Comparison of ENCODE assay signal across 9 mouse cellular contexts in genomic region chrX:106485101-106485651, GRCm38 (mm10). TPM values are rescaled to one million over a fixed set of nuclear protein-coding genes. Genes with fewer than 3 reads are reported as not detected.
DNase-seq lines count a peak whose midpoint lies in the region; ATAC-seq and TF ChIP-seq lines count a peak whose summit lies in the region.
"Had no signal": no experiment of that assay in that cellular context is flagged by ENCODE, and none has a peak within 500 bp of the region (broad histone marks: within the 10 kb centered on the region; RNA-seq: fewer than 3 reads in every experiment).

TSS of gene Fndc3c1 (minus strand) at chrX:106485401.

- no peak within 1 kb of the TSS for H3K27ac ChIP-seq in heart, embryonic 13.5 days (replicated peaks)
- peak within 1 kb of the TSS; percentile 14; the same call in 1 of the 2 replicates for H3K27ac ChIP-seq in limb, embryonic 11.5 days (replicated peaks; ENCODE audit: low read depth, low read length)
- no peak within 1 kb of the TSS for H3K27ac ChIP-seq in neural tube, embryonic 11.5 days (ENCODE audit: low read depth, low read length)

- no peaks in the 10 kb centered on the region for H3K9me3 ChIP-seq in heart, embryonic 13.5 days
- no peaks in the 10 kb centered on the region for H3K9me3 ChIP-seq in limb, embryonic 11.5 days (ENCODE audit: control insufficient read depth, low read length)
- no peaks in the 10 kb centered on the region for H3K9me3 ChIP-seq in neural tube, embryonic 11.5 days (ENCODE audit: control insufficient read depth, low read length)

- TF ChIP-seq POLR2A in brain, embryonic 14.5 days (IDR thresholded peaks at IDR 0.05; ENCODE audit: borderline replicate concordance, extremely low read depth, insufficient read depth, insufficient read length, poor library complexity, severe bottlenecking), result no peak

- H3K9ac ChIP-seq in heart, embryonic 13.5 days, result peak within 1 kb of the TSS; percentile 72
- H3K9ac ChIP-seq in limb, embryonic 11.5 days (ENCODE audit: low read length), result peak within 1 kb of the TSS; percentile 62
- H3K9ac ChIP-seq in neural tube, embryonic 11.5 days (ENCODE audit: low read length), result peak within 1 kb of the TSS; percentile 22

- H3K36me3 ChIP-seq in heart, embryonic 13.5 days, result no peaks in the 10 kb centered on the region
- H3K36me3 ChIP-seq in limb, embryonic 11.5 days (ENCODE audit: control insufficient read depth, insufficient read depth, low read length), result no peaks in the 10 kb centered on the region
- H3K36me3 ChIP-seq in neural tube, embryonic 11.5 days (ENCODE audit: control insufficient read depth, insufficient read depth, low read length), result no peaks in the 10 kb centered on the region

- H3K4me2 ChIP-seq in heart, embryonic 13.5 days, result peak within 1 kb of the TSS; percentile 73
- H3K4me2 ChIP-seq in limb, embryonic 11.5 days (ENCODE audit: low read depth, severe bottlenecking), result peak within 1 kb of the TSS; percentile 54
- peak within 1 kb of the TSS; percentile 49 for H3K4me2 ChIP-seq in neural tube, embryonic 11.5 days (ENCODE audit: low read depth)

- peak; percentile 70; the same call in 1 of the 2 replicates for ATAC-seq in heart, embryonic 13.5 days (ENCODE audit: extremely low read depth, insufficient number of reproducible peaks, low FRiP score, low TSS enrichment)
- peak; percentile 96 for ATAC-seq in limb, embryonic 11.5 days (ENCODE audit: insufficient number of reproducible peaks, low FRiP score, low TSS enrichment, low read depth)
- ATAC-seq in neural tube, embryonic 11.5 days (ENCODE audit: insufficient read depth, low FRiP score, low TSS enrichment), result peak; percentile 94

- peak; percentile 6 to 7 for DNase-seq in cerebellum, postnatal 25 days
- DNase-seq in cerebellum, adult 11 months, result no peak
- peak; percentile 38 for DNase-seq in brain, embryonic 14.5 days (ENCODE audit: low read depth)
- peak; percentile 73 for DNase-seq in limb, embryonic 11.5 days (ENCODE audit: low spot score)
- DNase-seq in neural tube, embryonic 11.5 days (ENCODE audit: low spot score), result peak; percentile 59
- DNase-seq in urinary bladder, adult 2 months (ENCODE audit: low spot score), result no peak
- no peak for DNase-seq in spleen, postnatal 36 days (ENCODE audit: low spot score in 2 of 2)

- H3K27me3 ChIP-seq in heart, embryonic 13.5 days (replicated peaks), result 0 out of 2 replicates have a peak, but pooled peaks cover 6% of the 10 kb centered on the region
- H3K27me3 ChIP-seq in limb, embryonic 11.5 days (ENCODE audit: control insufficient read depth, insufficient read depth, low read length), result no peaks in the 10 kb centered on the region
- H3K27me3 ChIP-seq in neural tube, embryonic 11.5 days (ENCODE audit: control insufficient read depth, insufficient read depth, low read length), result no peaks in the 10 kb centered on the region

- H3K4me1 ChIP-seq in heart, embryonic 13.5 days, result no peaks in the 10 kb centered on the region
- no peaks in the 10 kb centered on the region for H3K4me1 ChIP-seq in limb, embryonic 11.5 days (ENCODE audit: control insufficient read depth, insufficient read depth, low read length)
- no peaks in the 10 kb centered on the region for H3K4me1 ChIP-seq in neural tube, embryonic 11.5 days (ENCODE audit: control insufficient read depth, insufficient read depth, low read length)

- 9% methylated on average over 35 of the region's 39 CpGs for WGBS in heart, embryonic 13.5 days
- WGBS in limb, embryonic 11.5 days, result 16% methylated on average over 25 of the region's 39 CpGs
- 19% methylated on average over 25 of the region's 39 CpGs for WGBS in neural tube, embryonic 11.5 days

- H3K4me3 ChIP-seq in heart, embryonic 13.5 days, result peak within 1 kb of the TSS; percentile 56
- H3K4me3 ChIP-seq in limb, embryonic 11.5 days (ENCODE audit: low read depth, low read length), result peak within 1 kb of the TSS; percentile 36
- H3K4me3 ChIP-seq in neural tube, embryonic 11.5 days (ENCODE audit: low read depth, low read length), result peak within 1 kb of the TSS; percentile 37

- no peak for TF ChIP-seq CTCF in brain, embryonic 14.5 days (IDR thresholded peaks at IDR 0.05; ENCODE audit: borderline replicate concordance, extremely low read depth, insufficient read depth, insufficient read length)

RNA-seq across cellular contexts. Expression of gene Fndc3c1, which starts in this region (rescaled TPM):
- 0.95 and 1.5 TPM in 2 replicates for polyA plus RNA-seq in brain, embryonic 14.5 days (2012; rRNA removed)
- polyA plus RNA-seq in heart, embryonic 13.5 days (2015; fragmentation: Nextera tagmentation; extraction: Ambion mirVana), result 1.8 and 3.8 TPM in 2 replicates
- polyA plus RNA-seq in limb, embryonic 11.5 days (2014; fragmentation: Nextera tagmentation; extraction: Ambion mirVana), result 102 and 111 TPM in 2 replicates
- 46.2 and 46.6 TPM in 2 replicates for polyA plus RNA-seq in neural tube, embryonic 11.5 days (2014; fragmentation: Nextera tagmentation; extraction: Ambion mirVana)
- 0.03 TPM in 1 of 2 replicates, not detected in the other for polyA plus RNA-seq in urinary bladder, adult 2 months (2012; rRNA removed)
- polyA plus RNA-seq: C2C12 had no signal

Comparison
In these comparisons a context has a peak if more than half of its experiments do, and no peak if none do; other contexts are left out.
1. DNase-seq: peak in cerebellum, postnatal 25 days (2 of 2), brain, embryonic 14.5 days (single experiment), limb, embryonic 11.5 days (single experiment) and neural tube, embryonic 11.5 days (single experiment); none in cerebellum, adult 11 months (single experiment), urinary bladder, adult 2 months (single experiment) and spleen, postnatal 36 days (0 of 2).
2. H3K9ac ChIP-seq: peak in every context shown above with its lines; median percentile 72 in heart, embryonic 13.5 days; 62 in limb, embryonic 11.5 days; 22 in neural tube, embryonic 11.5 days.
3. Peak in every context shown above with its lines, with median percentiles within 50 percentile points of each other: ATAC-seq, H3K4me2 ChIP-seq and H3K4me3 ChIP-seq.